Mouse (Mus musculus) embryonic facial prominence, embryonic 11.5 days (tissue): ENCODE data around the gene Bahcc1. TPM values are rescaled to one million over a fixed set of nuclear protein-coding genes. Genes with fewer than 3 reads are reported as not detected.
A peak's percentile ranks its signal among the peaks of the same experiment; 100 is the strongest.

Experiments
- ATAC-seq: fragments of 200-750 bp; cut with Nextera tagmentation; replicated peaks from 2 replicates; pipeline ENCODE4 v1.8.0; 2017; ENCODE audit warnings: low read depth; ENCODE audit not compliant: insufficient number of reproducible peaks, low FRiP score, low TSS enrichment
- DNase-seq: peaks from one replicate; pipeline ENCODE4 v3.0.0-alpha.2; 2015; ENCODE audit warnings: low spot score
- H3K27ac ChIP-seq: fragments of 300-500 bp; sonication (generic); replicated peaks from 2 replicates; pipeline ENCODE4 v1.5.1; 2014; ENCODE audit warnings: mild to moderate bottlenecking, low read depth, low read length, control low read depth
- H3K27me3 ChIP-seq: fragments of 300-500 bp; sonication (generic); 2 replicates; pipeline ENCODE4 v1.6.1; 2014; ENCODE audit warnings: mild to moderate bottlenecking, low read length, moderate library complexity, mixed read lengths; ENCODE audit not compliant: control insufficient read depth, insufficient read depth
- H3K36me3 ChIP-seq: fragments of 300-500 bp; sonication (generic); replicated peaks from 2 replicates; pipeline ENCODE4 v1.6.1; 2014; ENCODE audit warnings: low read depth, mild to moderate bottlenecking, low read length, moderate library complexity, mixed read lengths; ENCODE audit not compliant: control insufficient read depth, insufficient read depth
- H3K4me1 ChIP-seq: fragments of 300-500 bp; sonication (generic); 2 replicates; pipeline ENCODE4 v1.6.1; 2014; ENCODE audit warnings: low read length, mixed read lengths; ENCODE audit not compliant: control insufficient read depth, insufficient read depth
- H3K4me2 ChIP-seq: fragments of 300-500 bp; sonication (generic); 2 replicates; pipeline ENCODE4 v1.6.1; 2014; ENCODE audit warnings: low read depth, mild to moderate bottlenecking, control low read depth, low read length, moderate library complexity
- H3K4me3 ChIP-seq: fragments of 300-500 bp; sonication (generic); 2 replicates; pipeline ENCODE4 v1.5.1; 2014; ENCODE audit warnings: low read depth, low read length, control low read depth
- H3K9ac ChIP-seq: fragments of 300-500 bp; sonication (generic); replicated peaks from 2 replicates; pipeline ENCODE4 v1.6.1; 2014; ENCODE audit warnings: mild to moderate bottlenecking, control low read depth, low read length
- H3K9me3 ChIP-seq: fragments of 300-500 bp; sonication (generic); replicated peaks from 2 replicates; pipeline ENCODE4 v1.6.1; 2016; ENCODE audit warnings: mild to moderate bottlenecking, low read length, inconsistent platforms, mixed read lengths; ENCODE audit not compliant: control insufficient read depth
- WGBS: fragments of 180-500 bp; shearing (Covaris S2); extraction: QIAGEN DNeasy Blood & Tissue Kit; methylation state at CpG from one replicate; pipeline ENCODE4 v1.1.7; 2014; 5-methylcytosine and 5-hydroxymethylcytosine counted together
- polyA plus RNA-seq: library from polyadenylated mRNA; unstranded; fragments of >200 nt; fragmentation: Nextera tagmentation; extraction: Ambion mirVana; gene quantifications from 2 replicates; pipeline ENCODE4 v1.2.1, GENCODE M21; 2014

Gene Bahcc1
- polyA plus RNA-seq, 1 experiment from 2014 or later, result 13.5 TPM

GRCm38 (mm10) chr11:120303119-120303518, 70.4 kb downstream of the Bahcc1 start:
- 89% methylated on average over 9 of the region's 9 CpGs for WGBS
- ATAC-seq, result no peak
- Histone ChIP-seq H3K36me3 (no peaks in the 10 kb centered on the region), H3K9me3 (no peaks in the 10 kb centered on the region), H3K27me3 (no peaks in the 10 kb centered on the region), H3K27ac (no peak overlapping the region), H3K4me3 (no peak overlapping the region), H3K4me1 (peaks cover 21% of the 10 kb centered on the region), H3K4me2 (no peak overlapping the region), H3K9ac (no peak overlapping the region)
- DNase-seq, result no peak

- DNase-seq, result no peak
- Histone ChIP-seq H3K36me3 (no peaks in the 10 kb centered on the region), H3K9ac (peak overlapping the region; percentile 37), H3K4me2 (no peak overlapping the region; the same call in 1 of the 2 replicates), H3K27ac (0 out of 2 replicates have a peak overlapping the region, but pooled peaks have one; percentile 77), H3K9me3 (no peaks in the 10 kb centered on the region), H3K4me1 (peaks cover 21% of the 10 kb centered on the region), H3K4me3 (no peak overlapping the region), H3K27me3 (no peaks in the 10 kb centered on the region)
- ATAC-seq, result no peak
- WGBS, result 90% methylated on average over 21 of the region's 21 CpGs
Observed at GRCm38 (mm10) chr11:120303559-120304349, 71.0 kb downstream of the Bahcc1 start.

GRCm38 (mm10) chr11:120304350-120304694, 71.6 kb downstream of the Bahcc1 start:
- Histone ChIP-seq H3K4me1 (peaks cover 21% of the 10 kb centered on the region), H3K9ac (peak overlapping the region; percentile 37; the same call in 1 of the 2 replicates)
- 39% methylated on average over 5 of the region's 5 CpGs for WGBS

GRCm38 (mm10) chr11:120304886-120305534, 72.3 kb downstream of the Bahcc1 start:
- under 1% methylated on average over 52 of the region's 53 CpGs for WGBS
- Histone ChIP-seq H3K27me3 (no peaks in the 10 kb centered on the region), H3K9ac (peak overlapping the region; percentile 63)

More at GRCm38 (mm10) chr11:120304350-120304694, 71.6 kb downstream of the Bahcc1 start:
- no peak overlapping the region; the same call in 1 of the 2 replicates for H3K4me3 ChIP-seq
- no peaks in the 10 kb centered on the region for H3K27me3 ChIP-seq
- H3K4me2 ChIP-seq, result peak overlapping the region; percentile 60; the same call in 1 of the 2 replicates
- no peaks in the 10 kb centered on the region for H3K36me3 ChIP-seq
- ATAC-seq (no peak), DNase-seq (no peak)
- H3K9me3 ChIP-seq, result no peaks in the 10 kb centered on the region
- H3K27ac ChIP-seq, result peak overlapping the region; percentile 77; the same call in 1 of the 2 replicates

GRCm38 (mm10) chr11:120305535-120306365, 73.0 kb downstream of the Bahcc1 start:
- ATAC-seq, result no peak

More at GRCm38 (mm10) chr11:120304886-120305534, 72.3 kb downstream of the Bahcc1 start:
- peak overlapping the region; percentile 79 for H3K27ac ChIP-seq
- H3K36me3 ChIP-seq, result no peaks in the 10 kb centered on the region
- peak overlapping the region; percentile 38 for H3K4me3 ChIP-seq
- H3K4me1 ChIP-seq, result peaks cover 21% of the 10 kb centered on the region
- H3K4me2 ChIP-seq, result peak overlapping the region; percentile 65
- no peaks in the 10 kb centered on the region for H3K9me3 ChIP-seq
- ATAC-seq, result peak; percentile 79
- peak; percentile 99 for DNase-seq

GRCm38 (mm10) chr11:120306366-120307131, 73.8 kb downstream of the Bahcc1 start:
- WGBS, result 37% methylated on average over 12 of the region's 12 CpGs
- DNase-seq (no peak), ATAC-seq (no peak)
- Histone ChIP-seq H3K4me3 (no peak overlapping the region), H3K9ac (peak overlapping the region; percentile 28), H3K36me3 (no peaks in the 10 kb centered on the region), H3K9me3 (no peaks in the 10 kb centered on the region), H3K4me2 (no peak overlapping the region; the same call in 1 of the 2 replicates), H3K4me1 (peaks cover 27% of the 10 kb centered on the region), H3K27me3 (no peaks in the 10 kb centered on the region), H3K27ac (no peak overlapping the region)

More at GRCm38 (mm10) chr11:120305535-120306365, 73.0 kb downstream of the Bahcc1 start:
- H3K4me3 ChIP-seq, result peak overlapping the region; percentile 34
- peak overlapping the region; percentile 60 for H3K9ac ChIP-seq
- WGBS, result 23% methylated on average over 15 of the region's 15 CpGs
- H3K27ac ChIP-seq, result peak overlapping the region; percentile 79
- peaks cover 24% of the 10 kb centered on the region for H3K4me1 ChIP-seq
- H3K4me2 ChIP-seq, result peak overlapping the region; percentile 65
- no peaks in the 10 kb centered on the region for H3K9me3 ChIP-seq
- no peaks in the 10 kb centered on the region for H3K27me3 ChIP-seq
- DNase-seq, result no peak
- H3K36me3 ChIP-seq, result no peaks in the 10 kb centered on the region

- ATAC-seq (no peak), DNase-seq (no peak)
- Histone ChIP-seq H3K27me3 (no peaks in the 10 kb centered on the region), H3K4me2 (no peak overlapping the region; the same call in 1 of the 2 replicates), H3K36me3 (no peaks in the 10 kb centered on the region), H3K4me1 (peaks cover 28% of the 10 kb centered on the region), H3K9ac (peak overlapping the region; percentile 28; the same call in 1 of the 2 replicates), H3K27ac (no peak overlapping the region), H3K9me3 (no peaks in the 10 kb centered on the region), H3K4me3 (no peak overlapping the region)
- 7% methylated on average over 5 of the region's 5 CpGs for WGBS
Observed at GRCm38 (mm10) chr11:120307132-120307413, 74.3 kb downstream of the Bahcc1 start.
